Mouse (Mus musculus) bone marrow macrophage, adult 2 months (primary cell): ENCODE measurements around the gene Map4k3. TPM values are rescaled to one million over a fixed set of nuclear protein-coding genes. Genes with fewer than 3 reads are reported as not detected.
"Not testable (repeated sequence)": the region's sequence is repeated elsewhere in the genome, so short reads cannot be mapped to it uniquely, and the experiment has no call there.

Experiments
- H3K27ac ChIP-seq: 2 replicates; pipeline ENCODE4 v1.5.1; 2012; ENCODE audit warnings: low read depth, low read length; ENCODE audit not compliant: insufficient read depth
- H3K4me1 ChIP-seq: 2 replicates; pipeline ENCODE4 v1.6.1; 2012; ENCODE audit warnings: low read length; ENCODE audit not compliant: control insufficient read depth, insufficient read depth
- H3K4me3 ChIP-seq: 2 replicates; pipeline ENCODE4 v1.5.1; 2012; ENCODE audit warnings: mild to moderate bottlenecking, low read length, moderate library complexity; ENCODE audit not compliant: insufficient read depth
- CTCF ChIP-seq: IDR thresholded peaks from 2 replicates; pipeline ENCODE4 v1.5.1; 2012; ENCODE audit warnings: low read depth, mild to moderate bottlenecking, low read length, moderate library complexity
- POLR2A ChIP-seq: IDR thresholded peaks from 2 replicates; pipeline ENCODE4 v1.6.1; 2012; ENCODE audit warnings: mild to moderate bottlenecking, low read depth, low read length, borderline replicate concordance
- polyA plus RNA-seq: library from polyadenylated mRNA; stranded (reverse); fragments of >200 nt; gene quantifications from 2 replicates; pipeline ENCODE4 v1.2.4, GENCODE M21; 2012; ENCODE audit not compliant: missing spikeins, insufficient read depth, insufficient read length

The Map4k3 gene
- 30.9 and 31.0 TPM in 2 replicates for polyA plus RNA-seq

GRCm38 (mm10) chr17:80728062-80728858 is at the start of gene Map4k3:
Gene Map4k3, minus strand, starts transcription at chr17:80728485.
- Histone ChIP-seq H3K4me3 (peak within 1 kb of the TSS; percentile 72), H3K4me1 (peaks cover 38% of the 10 kb centered on the region), H3K27ac (peak within 1 kb of the TSS; percentile 75)
- TF ChIP-seq CTCF = no peak
- no peak for TF ChIP-seq POLR2A

GRCm38 (mm10) chr17:80777581-80777980 is 49.3 kb upstream of the Map4k3 start:
- peaks cover 31% of the 10 kb centered on the region for H3K4me1 ChIP-seq
- H3K27ac ChIP-seq = no peak overlapping the region
- H3K4me3 ChIP-seq = no peak overlapping the region
- TF ChIP-seq POLR2A (no peak), CTCF (no peak)

GRCm38 (mm10) chr17:80775178-80775788 is 47.0 kb upstream of the Map4k3 start:
- peak overlapping the region; percentile 81 for H3K27ac ChIP-seq
- no peak for TF ChIP-seq POLR2A
- TF ChIP-seq CTCF = no peak
- H3K4me1 ChIP-seq = peaks cover 33% of the 10 kb centered on the region
- H3K4me3 ChIP-seq = peak overlapping the region; percentile 18

- TF ChIP-seq CTCF = no peak
- TF ChIP-seq POLR2A = no peak
- Histone ChIP-seq H3K4me1 (peaks cover 33% of the 10 kb centered on the region), H3K4me3 (peak overlapping the region; percentile 37), H3K27ac (peak overlapping the region; percentile 32)
Measured at GRCm38 (mm10) chr17:80772545-80773453, 44.5 kb upstream of the Map4k3 start.

GRCm38 (mm10) chr17:80770065-80770464 is 41.8 kb upstream of the Map4k3 start:
- no peak for TF ChIP-seq CTCF
- TF ChIP-seq POLR2A = no peak
- H3K4me1 ChIP-seq = peaks cover 23% of the 10 kb centered on the region
- no peak overlapping the region for H3K27ac ChIP-seq
- no peak overlapping the region for H3K4me3 ChIP-seq

- no peak overlapping the region for H3K4me3 ChIP-seq
- no peak overlapping the region for H3K27ac ChIP-seq
- TF ChIP-seq POLR2A (no peak), CTCF (no peak)
- peaks cover 27% of the 10 kb centered on the region for H3K4me1 ChIP-seq
Measured at GRCm38 (mm10) chr17:80765204-80765603, 36.9 kb upstream of the Map4k3 start.

- H3K4me1 ChIP-seq = peaks cover 27% of the 10 kb centered on the region
- H3K4me3 ChIP-seq = no peak overlapping the region
- TF ChIP-seq POLR2A = no peak
- no peak for TF ChIP-seq CTCF
- H3K27ac ChIP-seq = no peak overlapping the region
Measured at GRCm38 (mm10) chr17:80763065-80763681, 34.9 kb upstream of the Map4k3 start.

GRCm38 (mm10) chr17:80762391-80763040 is 34.2 kb upstream of the Map4k3 start:
- no peak for TF ChIP-seq POLR2A
- no peak for TF ChIP-seq CTCF
- peaks cover 25% of the 10 kb centered on the region for H3K4me1 ChIP-seq
- no peak overlapping the region for H3K4me3 ChIP-seq
- no peak overlapping the region for H3K27ac ChIP-seq

- H3K27ac ChIP-seq, H3K4me3 ChIP-seq: not testable (repeated sequence)
- H3K4me1 ChIP-seq = peaks cover 21% of the 10 kb centered on the region
Measured at GRCm38 (mm10) chr17:80761191-80761590, 32.9 kb upstream of the Map4k3 start.
